Mouse (Mus musculus): ENCODE results near the gene Palm2.

GRCm38 (mm10) chr4:57515356-57515755 is 81.3 kb downstream of the Palm2 start:
- TF ChIP-seq CTCF (IDR thresholded peaks at IDR 0.05; ENCODE audit: extremely low read depth, insufficient read depth, insufficient read length, insufficient replicate concordance) (no peak), POLR2A (IDR thresholded peaks at IDR 0.05; ENCODE audit: low read depth, low read length) (no peak)

Measured in spleen, adult 2 months (tissue).